Mouse (Mus musculus) hindbrain, embryonic 15.5 days (tissue): ENCODE results near the gene Sema3f. TPM values are rescaled to one million over a fixed set of nuclear protein-coding genes. Genes with fewer than 3 reads are reported as not detected.

ENCODE experiments used
- ATAC-seq: fragments of 200-750 bp; cut with Nextera tagmentation; 2 replicates; pipeline ENCODE4 v1.8.0; 2017; ENCODE audit warnings: low read depth, moderate number of reproducible peaks, moderate TSS enrichment; ENCODE audit not compliant: low FRiP score
- H3K27ac ChIP-seq: fragments of 300-500 bp; sonication (generic); replicated peaks from 2 replicates; pipeline ENCODE4 v1.5.1; 2015; ENCODE audit warnings: mild to moderate bottlenecking, inconsistent platforms
- H3K27me3 ChIP-seq: fragments of 300-500 bp; sonication (generic); 2 replicates; pipeline ENCODE4 v1.6.1; 2015; ENCODE audit warnings: control low read depth, inconsistent platforms
- H3K36me3 ChIP-seq: fragments of 300-500 bp; sonication (generic); 2 replicates; pipeline ENCODE4 v1.6.1; 2015; ENCODE audit warnings: control low read depth, inconsistent platforms
- H3K4me1 ChIP-seq: fragments of 300-500 bp; sonication (generic); replicated peaks from 2 replicates; pipeline ENCODE4 v1.6.1; 2015; ENCODE audit warnings: control low read depth, inconsistent platforms
- H3K4me2 ChIP-seq: fragments of 300-500 bp; sonication (generic); 2 replicates; pipeline ENCODE4 v1.6.1; 2015; ENCODE audit warnings: moderate library complexity, mild to moderate bottlenecking, inconsistent platforms
- H3K4me3 ChIP-seq: fragments of 300-500 bp; sonication (generic); 2 replicates; pipeline ENCODE4 v1.5.1; 2015; ENCODE audit warnings: mild to moderate bottlenecking, inconsistent platforms
- H3K9ac ChIP-seq: fragments of 300-500 bp; sonication (generic); 2 replicates; pipeline ENCODE4 v1.6.1; 2015; ENCODE audit warnings: inconsistent platforms
- H3K9me3 ChIP-seq: fragments of 300-500 bp; sonication (generic); 2 replicates; pipeline ENCODE4 v1.6.1; 2016; ENCODE audit warnings: control low read depth, inconsistent platforms
- WGBS: fragments of 180-500 bp; shearing (Covaris S2); methylation state at CpG from one replicate; pipeline ENCODE4 v1.1.7; 2015; 5-methylcytosine and 5-hydroxymethylcytosine counted together
- polyA plus RNA-seq: library from polyadenylated mRNA; unstranded; fragments of >200 nt; fragmentation: Nextera tagmentation; extraction: Ambion mirVana; gene quantifications from 2 replicates; pipeline ENCODE4 v1.2.1, GENCODE M21; 2015

Gene Sema3f
- polyA plus RNA-seq, 1 experiment from 2014 or later, result 14.0 TPM

GRCm38 (mm10) chr9:107709096-107709696 is 1.1 kb downstream of the Sema3f start:
- Histone ChIP-seq H3K9me3 (no peaks in the 10 kb centered on the region), H3K27ac (peak overlapping the region; percentile 83), H3K9ac (peak overlapping the region; percentile 77), H3K4me1 (peaks cover 64% of the 10 kb centered on the region), H3K4me3 (peak overlapping the region; percentile 67), H3K36me3 (0 out of 2 replicates have a peak, but pooled peaks cover 5% of the 10 kb centered on the region), H3K27me3 (no peaks in the 10 kb centered on the region), H3K4me2 (peak overlapping the region; percentile 88)
- peak; percentile 36; the same call in 1 of the 2 replicates for ATAC-seq
- under 1% methylated on average over 47 of the region's 55 CpGs for WGBS

GRCm38 (mm10) chr9:107708439-107709095 is 1.7 kb downstream of the Sema3f start:
- Histone ChIP-seq H3K27ac (peak overlapping the region; percentile 83), H3K9ac (peak overlapping the region; percentile 77), H3K4me1 (peaks cover 63% of the 10 kb centered on the region), H3K4me2 (peak overlapping the region; percentile 88), H3K4me3 (peak overlapping the region; percentile 67), H3K27me3 (no peaks in the 10 kb centered on the region), H3K36me3 (0 out of 2 replicates have a peak, but pooled peaks cover 8% of the 10 kb centered on the region), H3K9me3 (no peaks in the 10 kb centered on the region)
- ATAC-seq, result no peak
- WGBS, result 2% methylated on average over 21 of the region's 21 CpGs

DNA sequence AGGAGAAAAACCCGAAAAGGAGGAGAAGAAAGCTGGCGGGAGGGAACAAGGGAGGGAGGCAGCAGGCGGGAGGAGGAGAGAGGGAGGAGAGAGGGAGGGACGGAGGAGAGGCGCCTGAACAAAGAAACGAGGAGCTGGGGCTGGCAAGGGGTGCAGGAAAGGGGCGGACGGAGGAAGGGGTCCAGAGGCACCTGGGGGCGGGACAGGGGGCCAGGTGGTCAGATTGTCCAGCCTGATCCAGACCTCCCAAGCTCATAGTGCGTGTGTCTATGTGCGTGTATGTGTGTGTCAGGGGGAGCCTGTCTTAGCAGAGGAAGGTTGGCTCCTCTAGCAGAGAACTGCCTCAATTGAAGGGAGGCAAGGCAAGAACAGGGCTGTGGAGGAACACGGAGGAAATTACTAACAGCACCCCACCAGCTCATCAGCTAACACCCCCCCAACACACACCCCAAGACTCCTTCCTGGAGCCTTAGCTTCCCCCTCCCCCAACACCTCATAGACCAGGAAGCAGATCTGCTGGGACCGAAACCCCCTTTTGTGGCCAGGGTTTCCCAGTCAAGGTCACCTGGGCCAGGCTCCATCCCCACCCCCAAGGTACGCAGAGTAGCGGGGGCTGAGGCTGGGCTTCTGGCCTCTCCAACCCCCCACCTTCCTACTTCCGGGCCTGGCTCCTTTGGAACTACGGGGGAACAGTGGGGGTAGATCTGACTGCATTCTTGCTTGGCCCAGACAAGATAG is 2.4 kb downstream of the Sema3f start:
- no peaks in the 10 kb centered on the region for H3K9me3 ChIP-seq
- peaks cover 70% of the 10 kb centered on the region for H3K4me1 ChIP-seq
- H3K27ac ChIP-seq, result peak overlapping the region; percentile 83
- H3K9ac ChIP-seq, result peak overlapping the region; percentile 77
- H3K36me3 ChIP-seq, result 0 out of 2 replicates have a peak, but pooled peaks cover 8% of the 10 kb centered on the region
- ATAC-seq, result 0 out of 2 replicates have a peak, but pooled peaks have one; percentile 8
- peak overlapping the region; percentile 88 for H3K4me2 ChIP-seq
- peak overlapping the region; percentile 67 for H3K4me3 ChIP-seq
- no peaks in the 10 kb centered on the region for H3K27me3 ChIP-seq
- 0% methylated on average over 17 of the region's 17 CpGs for WGBS

DNA sequence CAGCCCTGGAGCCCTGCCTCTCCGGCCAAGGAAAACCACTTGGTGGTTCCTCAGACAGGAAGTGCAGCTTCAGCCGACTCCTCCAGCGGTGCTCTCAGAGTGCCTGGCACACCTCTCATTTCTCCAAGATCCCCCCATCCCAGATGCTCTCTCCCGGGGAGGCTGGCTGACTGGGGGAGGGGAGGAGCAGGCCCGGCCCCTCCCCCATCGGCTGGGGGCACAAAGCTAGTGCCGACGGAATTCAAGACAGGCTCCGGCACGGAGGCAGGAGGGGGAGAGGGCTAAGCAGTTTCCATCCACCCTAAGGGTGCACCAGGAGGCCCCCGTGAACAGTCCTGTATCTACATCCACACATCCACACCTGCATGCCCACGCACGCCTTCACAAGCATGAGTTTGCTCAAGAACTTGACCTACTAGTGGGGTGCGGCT is 3.5 kb downstream of the Sema3f start:
- no peak for ATAC-seq
- H3K9me3 ChIP-seq, result no peaks in the 10 kb centered on the region
- H3K27ac ChIP-seq, result peak overlapping the region; percentile 83
- 0 out of 2 replicates have a peak, but pooled peaks cover 8% of the 10 kb centered on the region for H3K36me3 ChIP-seq
- peak overlapping the region; percentile 88 for H3K4me2 ChIP-seq
- peak overlapping the region; percentile 77 for H3K9ac ChIP-seq
- peak overlapping the region; percentile 67 for H3K4me3 ChIP-seq
- 4% methylated on average over 14 of the region's 14 CpGs for WGBS
- peaks cover 79% of the 10 kb centered on the region for H3K4me1 ChIP-seq
- H3K27me3 ChIP-seq, result no peaks in the 10 kb centered on the region

DNA sequence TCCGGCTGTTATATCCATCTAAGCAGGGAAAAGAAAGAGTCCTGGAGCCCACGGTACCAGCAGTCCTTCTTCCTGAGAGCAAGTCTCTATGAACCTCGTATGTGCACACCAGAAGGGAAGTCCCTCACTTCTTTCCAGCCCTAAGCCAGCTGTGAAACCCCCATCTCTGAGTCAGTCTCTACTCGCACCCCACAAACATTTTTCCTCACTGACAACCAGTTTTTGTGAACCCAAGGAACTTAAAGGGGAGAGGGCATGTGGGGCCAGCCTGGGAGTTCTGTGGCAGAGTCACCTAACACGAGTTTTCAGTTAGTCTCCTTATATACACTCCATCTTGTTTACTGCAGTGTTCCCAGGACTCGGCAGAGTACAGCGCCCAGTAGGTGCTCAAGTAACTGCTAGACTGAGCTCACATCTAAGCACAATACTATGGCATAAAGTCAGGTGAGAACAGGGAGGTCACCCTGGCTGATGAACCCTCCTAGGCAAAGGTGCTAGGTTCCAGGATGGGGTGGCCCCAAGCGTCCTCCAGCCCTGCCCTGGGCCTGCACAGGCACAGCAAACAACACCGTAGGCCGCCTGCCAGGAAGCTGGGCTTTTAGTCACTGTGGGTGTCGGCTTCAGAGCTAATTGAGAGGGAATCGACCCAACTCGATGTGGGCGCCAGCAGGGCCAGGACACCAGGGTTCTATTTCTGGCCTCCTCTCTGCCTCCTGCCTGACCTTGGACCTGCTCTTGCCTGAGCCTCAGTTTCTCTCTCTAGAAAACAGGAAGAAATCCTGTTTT is 6.7 kb downstream of the Sema3f start:
- Histone ChIP-seq H3K36me3 (0 out of 2 replicates have a peak, but pooled peaks cover 8% of the 10 kb centered on the region), H3K27me3 (no peaks in the 10 kb centered on the region), H3K9me3 (no peaks in the 10 kb centered on the region), H3K4me3 (no peak overlapping the region), H3K27ac (peak overlapping the region; percentile 43; the same call in 1 of the 2 replicates), H3K9ac (no peak overlapping the region), H3K4me1 (peaks cover 93% of the 10 kb centered on the region), H3K4me2 (no peak overlapping the region)
- 67% methylated on average over 14 of the region's 14 CpGs for WGBS
- no peak for ATAC-seq

GRCm38 (mm10) chr9:107702606-107703185 is 7.6 kb downstream of the Sema3f start:
- peak overlapping the region; percentile 43; the same call in 1 of the 2 replicates for H3K27ac ChIP-seq
- H3K4me2 ChIP-seq, result no peak overlapping the region
- peak; percentile 23; the same call in 1 of the 2 replicates for ATAC-seq
- no peaks in the 10 kb centered on the region for H3K9me3 ChIP-seq
- H3K4me1 ChIP-seq, result peaks cover 93% of the 10 kb centered on the region
- H3K36me3 ChIP-seq, result 0 out of 2 replicates have a peak, but pooled peaks cover 8% of the 10 kb centered on the region
- H3K4me3 ChIP-seq, result no peak overlapping the region
- no peak overlapping the region for H3K9ac ChIP-seq
- WGBS, result 62% methylated on average over 3 of the region's 3 CpGs
- no peaks in the 10 kb centered on the region for H3K27me3 ChIP-seq

DNA sequence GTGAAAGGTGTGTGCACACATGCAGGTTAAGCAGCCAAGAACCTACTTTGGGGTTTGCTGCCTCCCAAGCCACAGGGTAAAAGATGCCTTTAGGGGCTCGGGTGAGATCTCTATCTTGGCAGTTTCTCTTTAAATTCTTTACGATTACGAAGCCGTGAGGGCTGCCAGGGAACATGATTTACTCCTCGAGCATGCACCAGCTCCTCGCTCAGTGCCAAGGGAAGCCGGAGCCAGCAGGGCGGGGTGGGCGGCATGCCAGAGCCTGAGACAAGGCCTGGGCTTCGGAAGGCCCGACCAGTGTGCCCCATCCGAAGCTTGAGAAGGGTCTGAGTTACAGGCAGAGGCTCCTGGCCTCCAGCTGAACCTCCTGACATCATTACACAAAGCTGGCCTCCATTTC is 8.7 kb downstream of the Sema3f start:
- Histone ChIP-seq H3K9ac (no peak overlapping the region), H3K9me3 (no peaks in the 10 kb centered on the region), H3K4me1 (peaks cover 93% of the 10 kb centered on the region), H3K4me2 (no peak overlapping the region), H3K27me3 (no peaks in the 10 kb centered on the region), H3K4me3 (no peak overlapping the region), H3K27ac (peak overlapping the region; percentile 16), H3K36me3 (0 out of 2 replicates have a peak, but pooled peaks cover 8% of the 10 kb centered on the region)
- 52% methylated on average over 12 of the region's 12 CpGs for WGBS
- no peak for ATAC-seq

DNA sequence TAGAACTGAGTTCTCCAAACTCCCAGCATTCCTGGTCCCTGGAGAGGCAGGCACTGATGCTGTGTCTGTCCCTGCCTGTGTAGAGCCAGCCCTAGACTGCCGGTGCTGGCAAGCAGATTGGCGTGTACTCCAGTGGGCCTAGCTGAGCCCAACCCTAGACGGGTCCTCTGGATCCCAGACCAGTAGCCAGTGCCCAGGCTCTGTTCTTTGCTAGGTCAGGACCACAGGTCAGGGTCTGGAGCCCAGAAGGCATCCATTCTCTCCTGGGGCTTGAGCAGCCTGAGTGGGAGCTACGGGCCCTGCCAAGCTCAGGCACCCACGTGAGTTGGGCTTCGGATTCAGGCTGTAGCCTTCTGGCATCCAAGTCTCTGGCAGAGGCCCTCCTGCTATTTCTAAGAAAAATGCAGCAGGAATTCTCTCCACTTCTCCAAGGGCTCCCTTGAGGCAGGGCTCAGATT is 10.1 kb downstream of the Sema3f start:
- Histone ChIP-seq H3K9me3 (no peaks in the 10 kb centered on the region), H3K4me3 (no peak overlapping the region), H3K27ac (0 out of 2 replicates have a peak overlapping the region, but pooled peaks have one; percentile 50), H3K27me3 (no peaks in the 10 kb centered on the region), H3K4me1 (peaks cover 88% of the 10 kb centered on the region), H3K4me2 (peak overlapping the region; percentile 11; the same call in 1 of the 2 replicates), H3K36me3 (0 out of 2 replicates have a peak, but pooled peaks cover 6% of the 10 kb centered on the region), H3K9ac (no peak overlapping the region)
- no peak for ATAC-seq
- 18% methylated on average over 6 of the region's 6 CpGs for WGBS

DNA sequence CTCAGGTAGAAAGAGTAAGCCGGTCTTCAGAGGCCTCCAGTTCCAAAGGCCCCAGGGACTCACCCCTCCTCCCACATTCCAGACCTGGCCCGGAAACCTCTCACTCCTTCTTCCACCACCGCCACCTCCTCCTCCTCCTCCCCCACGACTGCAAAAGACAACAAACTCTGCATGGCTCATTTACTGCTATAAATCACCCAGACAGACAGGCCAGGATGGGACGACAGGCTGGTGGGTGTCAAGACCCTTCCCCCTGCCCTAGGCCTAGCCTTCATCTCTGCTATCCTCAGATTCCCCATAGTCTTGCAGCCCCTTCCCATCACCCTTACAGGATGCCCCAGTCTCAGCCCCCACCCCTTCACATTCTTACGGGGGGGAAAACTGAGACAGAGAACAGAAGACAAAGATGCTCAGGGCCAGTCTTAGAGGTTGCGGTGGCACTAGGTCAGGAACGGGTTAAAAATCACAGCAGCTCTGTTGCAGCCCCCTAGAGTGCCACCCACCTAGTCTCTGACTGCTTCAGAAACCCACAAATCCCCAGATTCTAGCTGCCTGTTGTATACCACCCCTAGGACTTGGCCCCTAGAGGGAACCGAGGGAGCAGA is 10.8 kb downstream of the Sema3f start:
- Histone ChIP-seq H3K9me3 (no peaks in the 10 kb centered on the region), H3K4me1 (peaks cover 90% of the 10 kb centered on the region), H3K27ac (no peak overlapping the region), H3K36me3 (0 out of 2 replicates have a peak, but pooled peaks cover 3% of the 10 kb centered on the region), H3K27me3 (no peaks in the 10 kb centered on the region), H3K9ac (no peak overlapping the region), H3K4me3 (no peak overlapping the region), H3K4me2 (peak overlapping the region; percentile 5; the same call in 1 of the 2 replicates)
- ATAC-seq, result no peak
- 15% methylated on average over 9 of the region's 9 CpGs for WGBS

GRCm38 (mm10) chr9:107698611-107699190 is 11.6 kb downstream of the Sema3f start:
- Histone ChIP-seq H3K4me3 (no peak overlapping the region), H3K4me1 (peaks cover 88% of the 10 kb centered on the region), H3K9me3 (no peaks in the 10 kb centered on the region), H3K27ac (0 out of 2 replicates have a peak overlapping the region, but pooled peaks have one; percentile 38), H3K9ac (no peak overlapping the region), H3K27me3 (no peaks in the 10 kb centered on the region), H3K4me2 (0 out of 2 replicates have a peak overlapping the region, but pooled peaks have one; percentile 5), H3K36me3 (0 out of 2 replicates have a peak, but pooled peaks cover under 1% of the 10 kb centered on the region)
- ATAC-seq, result no peak
- WGBS, result 11% methylated on average over 14 of the region's 14 CpGs
